Mouse (Mus musculus) megakaryocyte, adult 5-6 weeks (primary cell): Measurements from ENCODE around the gene Tnfrsf12a. TPM values are rescaled to one million over a fixed set of nuclear protein-coding genes. Genes with fewer than 3 reads are reported as not detected.

Experiments
- ATAC-seq: 2 replicates; pipeline ENCODE4 v1.8.0; 2016; ENCODE audit warnings: mild to moderate bottlenecking, inconsistent platforms; ENCODE audit not compliant: poor library complexity, severe bottlenecking
- total RNA-seq, 2 experiments: library from RNA; stranded (forward) in 1 of 2; stranded (reverse) in 1 of 2; fragments of 153-499, 151-499 nt in 1 of 2; fragments of 221-1000, 200-1000 nt in 1 of 2; gene quantifications; 2 replicates each; pipeline versions ENCODE4 v1.2.3 to v1.2.4; 2015 to 2017

Gene Tnfrsf12a
- total RNA-seq, 2 experiments from 2014 or later, result 1.8 to 7.7 TPM

GRCm38 (mm10) chr17:23653324-23653723 is 23.9 kb downstream of the Tnfrsf12a start:
- peak; percentile 53; the same call in 1 of the 2 replicates for ATAC-seq

GRCm38 (mm10) chr17:23651363-23651762 is 25.9 kb downstream of the Tnfrsf12a start:
- ATAC-seq, result no peak

- no peak for ATAC-seq
These were observed 31.4 kb downstream of the Tnfrsf12a start for GRCm38 (mm10) chr17:23645894-23646293.

DNA sequence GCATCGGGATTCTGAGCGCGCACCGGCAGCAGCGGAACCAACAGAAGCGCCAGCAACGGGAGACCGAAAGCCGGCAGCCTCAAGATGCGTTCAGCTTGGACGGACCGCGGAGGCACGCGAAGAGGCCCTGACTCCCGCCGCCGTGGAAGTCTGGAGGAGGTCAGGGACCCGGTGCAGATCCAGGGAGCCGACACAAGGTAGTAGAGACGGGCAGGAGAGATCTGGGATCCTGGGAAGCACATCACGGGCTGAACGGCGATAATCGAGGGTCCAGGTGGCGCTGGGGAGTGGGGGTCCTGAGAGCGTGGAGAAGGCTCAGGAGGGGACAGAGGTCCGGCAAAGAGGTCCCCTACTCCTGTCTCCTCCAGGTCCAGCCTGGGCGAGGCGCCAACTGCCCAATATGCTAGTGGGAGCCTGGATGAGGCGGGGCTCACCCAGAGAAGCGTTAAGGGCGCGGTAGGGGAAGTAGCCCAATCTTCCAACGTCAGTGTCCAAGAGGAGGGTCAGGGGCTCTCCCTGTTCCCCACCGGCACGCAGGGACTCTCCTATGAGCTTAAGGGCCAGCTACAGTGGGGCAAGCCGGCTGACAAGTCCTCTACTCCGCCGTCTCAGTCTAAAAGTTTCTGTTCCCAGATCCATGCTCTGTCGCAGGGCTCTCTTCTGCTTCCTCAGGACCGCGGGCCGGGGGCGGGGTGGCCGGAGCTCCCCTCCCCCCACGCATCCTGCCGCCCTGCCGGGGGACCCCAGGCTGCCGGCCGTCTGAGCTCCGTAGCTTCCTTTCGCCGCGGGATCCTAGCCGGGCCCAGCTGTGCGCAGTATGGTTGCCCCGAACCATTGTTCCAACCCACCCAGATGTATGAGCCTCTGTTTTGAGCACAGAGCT is 32.4 kb downstream of the Tnfrsf12a start, which contains the start of gene Mmp25:
Gene Mmp25 (minus strand): TSS at position 665 of the 883 bp plus-strand sequence.
- peak; percentile 93 for ATAC-seq

GRCm38 (mm10) chr17:23631241-23631640 is 46.0 kb downstream of the Tnfrsf12a start:
- no peak for ATAC-seq

- peak; percentile 87 for ATAC-seq
These were observed 46.9 kb downstream of the Tnfrsf12a start for GRCm38 (mm10) chr17:23630195-23631020.

DNA sequence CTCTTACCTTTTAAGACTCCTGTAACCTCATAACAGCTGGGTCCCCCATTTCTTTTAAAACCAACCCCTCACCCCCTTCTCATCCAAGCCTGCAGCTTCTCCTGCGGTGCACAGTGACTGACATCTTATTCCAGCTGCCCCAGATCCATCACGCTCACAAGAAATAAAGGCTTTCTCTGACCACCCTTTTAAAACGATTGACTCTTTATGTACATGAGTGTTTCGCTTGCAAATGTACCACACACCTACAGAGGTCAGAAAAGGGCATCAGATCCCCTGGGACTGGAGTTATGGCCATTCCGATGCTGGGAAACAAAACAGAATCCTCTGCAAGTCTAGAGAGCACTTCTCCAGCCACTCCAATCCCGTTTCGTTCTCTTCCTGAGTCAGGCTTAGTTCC is 49.5 kb downstream of the Tnfrsf12a start:
- ATAC-seq, result no peak

Other genes starting within 250 kb of the Tnfrsf12a start
- not detected in 2 replicates for gene Vmn2r117, start 197.8 kb downstream of the Tnfrsf12a start, total RNA-seq (2015)
- not detected in 2 replicates for gene Vmn2r117, start 197.8 kb downstream of the Tnfrsf12a start, total RNA-seq (2017)
- 2.1 and 2.4 TPM in 2 replicates for gene Zfp213, start 113.2 kb downstream of the Tnfrsf12a start, total RNA-seq (2015)
- 2.7 and 4.7 TPM in 2 replicates for gene Zfp213, start 113.2 kb downstream of the Tnfrsf12a start, total RNA-seq (2017)
- gene Zfp13, start 78.0 kb downstream of the Tnfrsf12a start, total RNA-seq (2015), result not detected in 2 replicates
- 0.18 TPM in 1 of 2 replicates, not detected in the other for gene Zfp13, start 78.0 kb downstream of the Tnfrsf12a start, total RNA-seq (2017)
- not detected in 2 replicates for gene Zscan10, start 76.6 kb downstream of the Tnfrsf12a start, total RNA-seq (2015)
- not detected in 2 replicates for gene Zscan10, start 76.6 kb downstream of the Tnfrsf12a start, total RNA-seq (2017)
- gene Mmp25, start 32.2 kb downstream of the Tnfrsf12a start, total RNA-seq (2015), result 22.6 and 32.1 TPM in 2 replicates
- gene Mmp25, start 32.2 kb downstream of the Tnfrsf12a start, total RNA-seq (2017), result 14.0 and 19.5 TPM in 2 replicates
- not detected in 2 replicates for gene Bicdl2, start 17.0 kb downstream of the Tnfrsf12a start, total RNA-seq (2015)
- gene Bicdl2, start 17.0 kb downstream of the Tnfrsf12a start, total RNA-seq (2017), result 0.45 TPM in 1 of 2 replicates, not detected in the other
- 67.4 and 97.1 TPM in 2 replicates for gene Hcfc1r1, start 3.9 kb downstream of the Tnfrsf12a start, total RNA-seq (2015)
- gene Hcfc1r1, start 3.9 kb downstream of the Tnfrsf12a start, total RNA-seq (2017), result 38.1 and 52.4 TPM in 2 replicates
- 26.5 and 26.8 TPM in 2 replicates for gene Thoc6, start 3.6 kb downstream of the Tnfrsf12a start, total RNA-seq (2015)
- 38.5 and 45.2 TPM in 2 replicates for gene Thoc6, start 3.6 kb downstream of the Tnfrsf12a start, total RNA-seq (2017)
- gene Cldn6, start 1.8 kb upstream of the Tnfrsf12a start, total RNA-seq (2015), result not detected in 2 replicates
- not detected in 2 replicates for gene Cldn6, start 1.8 kb upstream of the Tnfrsf12a start, total RNA-seq (2017)
- gene Cldn9, start 6.6 kb upstream of the Tnfrsf12a start, total RNA-seq (2015), result not detected in 2 replicates
- not detected in 2 replicates for gene Cldn9, start 6.6 kb upstream of the Tnfrsf12a start, total RNA-seq (2017)
- gene 1520401A03Rik, start 45.3 kb upstream of the Tnfrsf12a start, total RNA-seq (2015), result not detected in 2 replicates
- not detected in 2 replicates for gene 1520401A03Rik, start 45.3 kb upstream of the Tnfrsf12a start, total RNA-seq (2017)
- 31.1 and 32.2 TPM in 2 replicates for gene Pkmyt1, start 48.9 kb upstream of the Tnfrsf12a start, total RNA-seq (2015)
- 15.9 and 16.6 TPM in 2 replicates for gene Pkmyt1, start 48.9 kb upstream of the Tnfrsf12a start, total RNA-seq (2017)
- 3.3 and 4.1 TPM in 2 replicates for gene Paqr4, start 63.4 kb upstream of the Tnfrsf12a start, total RNA-seq (2015)
- 7.6 and 10.1 TPM in 2 replicates for gene Paqr4, start 63.4 kb upstream of the Tnfrsf12a start, total RNA-seq (2017)
- not detected in 2 replicates for gene Kremen2, start 68.4 kb upstream of the Tnfrsf12a start, total RNA-seq (2015)
- gene Kremen2, start 68.4 kb upstream of the Tnfrsf12a start, total RNA-seq (2017), result not detected in 2 replicates
- 3.1 and 3.7 TPM in 2 replicates for gene Flywch1, start 94.1 kb upstream of the Tnfrsf12a start, total RNA-seq (2015)
- 7.7 and 12.0 TPM in 2 replicates for gene Flywch1, start 94.1 kb upstream of the Tnfrsf12a start, total RNA-seq (2017)
- 0.66 TPM in 1 of 2 replicates, not detected in the other for gene Flywch2, start 108.6 kb upstream of the Tnfrsf12a start, total RNA-seq (2015)
- gene Flywch2, start 108.6 kb upstream of the Tnfrsf12a start, total RNA-seq (2017), result 0.92 TPM in 1 of 2 replicates, not detected in the other
- 210 and 224 TPM in 2 replicates for gene Srrm2, start 113.1 kb upstream of the Tnfrsf12a start, total RNA-seq (2015)
- gene Srrm2, start 113.1 kb upstream of the Tnfrsf12a start, total RNA-seq (2017), result 81.2 and 117 TPM in 2 replicates
- 283 and 294 TPM in 2 replicates for gene Elob, start 151.7 kb upstream of the Tnfrsf12a start, total RNA-seq (2015)
- 113 and 140 TPM in 2 replicates for gene Elob, start 151.7 kb upstream of the Tnfrsf12a start, total RNA-seq (2017)
- gene Prss33, start 158.6 kb upstream of the Tnfrsf12a start, total RNA-seq (2015), result not detected in 2 replicates
- gene Prss33, start 158.6 kb upstream of the Tnfrsf12a start, total RNA-seq (2017), result not detected in 2 replicates
- not detected in 2 replicates for gene Prss32, start 166.4 kb upstream of the Tnfrsf12a start, total RNA-seq (2015)
- not detected in 2 replicates for gene Prss32, start 166.4 kb upstream of the Tnfrsf12a start, total RNA-seq (2017)
- not detected in 2 replicates for gene Prss41, start 166.7 kb upstream of the Tnfrsf12a start, total RNA-seq (2015)
- gene Prss41, start 166.7 kb upstream of the Tnfrsf12a start, total RNA-seq (2017), result not detected in 2 replicates
- gene Prss21, start 190.6 kb upstream of the Tnfrsf12a start, total RNA-seq (2015), result not detected in 2 replicates
- gene Prss21, start 190.6 kb upstream of the Tnfrsf12a start, total RNA-seq (2017), result not detected in 2 replicates
- gene Dcpp1, start 203.4 kb upstream of the Tnfrsf12a start, total RNA-seq (2015), result not detected in 2 replicates
- not detected in 2 replicates for gene Dcpp1, start 203.4 kb upstream of the Tnfrsf12a start, total RNA-seq (2017)
- not detected in 2 replicates for gene Dcpp2, start 203.4 kb upstream of the Tnfrsf12a start, total RNA-seq (2015)
- not detected in 2 replicates for gene Dcpp2, start 203.4 kb upstream of the Tnfrsf12a start, total RNA-seq (2017)
- not detected in 2 replicates for gene Dcpp3, start 240.0 kb upstream of the Tnfrsf12a start, total RNA-seq (2015)
- gene Dcpp3, start 240.0 kb upstream of the Tnfrsf12a start, total RNA-seq (2017), result not detected in 2 replicates